Mouse (Mus musculus): ENCODE measurements around the gene Wipi1. TPM values are rescaled to one million over a fixed set of nuclear protein-coding genes. Genes with fewer than 3 reads are reported as not detected.

The Wipi1 gene
- polyA plus RNA-seq, 1 experiment = 25.2 TPM

DNA sequence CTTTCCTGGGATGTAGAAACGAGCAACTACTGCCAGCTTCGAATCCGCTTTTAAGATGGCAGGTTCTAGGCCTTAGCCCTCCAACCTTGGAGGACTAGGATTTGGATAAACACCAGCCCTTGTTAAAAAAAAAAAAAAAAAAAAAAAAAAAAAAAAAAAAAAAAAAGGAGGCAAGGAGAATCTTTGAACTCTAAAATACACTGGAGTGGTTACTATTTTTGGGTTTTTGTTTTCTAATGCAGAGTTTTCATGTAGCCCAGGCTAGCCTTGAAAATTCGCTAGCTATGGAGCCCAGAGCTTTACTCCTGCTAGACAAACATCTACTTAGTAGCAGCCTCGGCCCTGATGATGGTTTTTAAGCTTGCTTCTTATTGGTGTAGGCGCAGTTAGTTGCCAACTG lies 4.2 kb downstream of the Wipi1 start:
- Histone ChIP-seq H3K4me3 (ENCODE audit: insufficient read depth, low read depth, low read length) (no peak overlapping the region), H3K4me1 (ENCODE audit: control insufficient read depth, insufficient read depth, insufficient read length, low read length) (peaks cover 4% of the 10 kb centered on the region; the same call in 1 of the 2 replicates), H3K27ac (replicated peaks; ENCODE audit: low read depth, low read length) (no peak overlapping the region)

GRCm38 (mm10) chr11:109598778-109599570 lies 12.8 kb downstream of the Wipi1 start:
- H3K27ac ChIP-seq (replicated peaks; ENCODE audit: low read depth, low read length) = no peak overlapping the region
- H3K4me3 ChIP-seq (ENCODE audit: insufficient read depth, low read depth, low read length) = no peak overlapping the region
- H3K4me1 ChIP-seq (ENCODE audit: control insufficient read depth, insufficient read depth, insufficient read length, low read length) = no peaks in the 10 kb centered on the region

GRCm38 (mm10) chr11:109594761-109595160 lies 17.0 kb downstream of the Wipi1 start:
- H3K4me1 ChIP-seq (ENCODE audit: control insufficient read depth, insufficient read depth, insufficient read length, low read length) = no peaks in the 10 kb centered on the region
- no peak overlapping the region for H3K27ac ChIP-seq (replicated peaks; ENCODE audit: low read depth, low read length)
- H3K4me3 ChIP-seq (ENCODE audit: insufficient read depth, low read depth, low read length) = no peak overlapping the region

DNA sequence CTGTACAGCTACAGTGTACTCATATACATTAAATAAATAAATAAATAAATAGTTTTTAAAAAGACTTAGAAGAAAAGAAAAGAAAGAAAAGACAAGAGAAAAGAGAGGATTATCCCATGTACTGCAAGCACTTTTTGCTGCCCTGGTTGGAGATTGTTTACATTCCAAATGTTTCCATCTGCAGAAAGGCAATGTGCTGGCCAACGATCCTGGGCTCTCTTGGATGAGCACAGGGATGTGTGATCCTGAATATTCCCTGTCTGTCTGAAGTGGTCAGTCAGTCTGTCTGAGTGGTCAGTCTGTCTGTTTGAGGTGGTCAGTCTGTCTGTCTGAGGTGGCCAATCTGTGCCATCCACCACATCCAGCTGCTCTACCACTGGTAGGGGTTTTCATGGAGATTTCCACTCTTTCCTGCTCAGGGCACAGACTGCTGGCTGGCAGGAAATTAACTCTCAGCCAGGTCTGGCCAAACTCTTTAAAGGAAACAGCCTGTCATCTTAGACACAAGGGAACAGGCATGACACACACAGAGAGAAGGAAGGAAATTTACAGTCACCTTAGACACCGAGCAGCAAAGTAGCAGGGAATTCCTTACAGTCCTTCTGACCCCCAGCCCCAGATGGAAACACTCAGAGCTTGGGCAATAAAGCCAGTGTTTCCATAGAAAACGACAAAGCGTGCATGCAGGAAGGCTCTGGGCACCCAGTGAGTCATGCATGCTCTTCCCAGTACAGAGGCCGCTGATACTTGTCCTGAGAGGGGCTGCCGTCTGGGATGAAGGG lies 18.4 kb downstream of the Wipi1 start:
- H3K27ac ChIP-seq (replicated peaks; ENCODE audit: low read depth, low read length) = no peak overlapping the region
- no peak overlapping the region for H3K4me3 ChIP-seq (ENCODE audit: insufficient read depth, low read depth, low read length)
- no peaks in the 10 kb centered on the region for H3K4me1 ChIP-seq (ENCODE audit: control insufficient read depth, insufficient read depth, insufficient read length, low read length)

GRCm38 (mm10) chr11:109591511-109591910 lies 20.3 kb downstream of the Wipi1 start:
- H3K4me3 ChIP-seq (ENCODE audit: insufficient read depth, low read depth, low read length) = no peak overlapping the region

GRCm38 (mm10) chr11:109590012-109590411 lies 21.8 kb downstream of the Wipi1 start:
- Histone ChIP-seq H3K4me1 (ENCODE audit: control insufficient read depth, insufficient read depth, insufficient read length, low read length) (no peaks in the 10 kb centered on the region), H3K4me3 (ENCODE audit: insufficient read depth, low read depth, low read length) (no peak overlapping the region), H3K27ac (replicated peaks; ENCODE audit: low read depth, low read length) (no peak overlapping the region)

More at GRCm38 (mm10) chr11:109591511-109591910, 20.3 kb downstream of the Wipi1 start:
- no peak overlapping the region for H3K27ac ChIP-seq (replicated peaks; ENCODE audit: low read depth, low read length)
- H3K4me1 ChIP-seq (ENCODE audit: control insufficient read depth, insufficient read depth, insufficient read length, low read length) = no peaks in the 10 kb centered on the region

DNA sequence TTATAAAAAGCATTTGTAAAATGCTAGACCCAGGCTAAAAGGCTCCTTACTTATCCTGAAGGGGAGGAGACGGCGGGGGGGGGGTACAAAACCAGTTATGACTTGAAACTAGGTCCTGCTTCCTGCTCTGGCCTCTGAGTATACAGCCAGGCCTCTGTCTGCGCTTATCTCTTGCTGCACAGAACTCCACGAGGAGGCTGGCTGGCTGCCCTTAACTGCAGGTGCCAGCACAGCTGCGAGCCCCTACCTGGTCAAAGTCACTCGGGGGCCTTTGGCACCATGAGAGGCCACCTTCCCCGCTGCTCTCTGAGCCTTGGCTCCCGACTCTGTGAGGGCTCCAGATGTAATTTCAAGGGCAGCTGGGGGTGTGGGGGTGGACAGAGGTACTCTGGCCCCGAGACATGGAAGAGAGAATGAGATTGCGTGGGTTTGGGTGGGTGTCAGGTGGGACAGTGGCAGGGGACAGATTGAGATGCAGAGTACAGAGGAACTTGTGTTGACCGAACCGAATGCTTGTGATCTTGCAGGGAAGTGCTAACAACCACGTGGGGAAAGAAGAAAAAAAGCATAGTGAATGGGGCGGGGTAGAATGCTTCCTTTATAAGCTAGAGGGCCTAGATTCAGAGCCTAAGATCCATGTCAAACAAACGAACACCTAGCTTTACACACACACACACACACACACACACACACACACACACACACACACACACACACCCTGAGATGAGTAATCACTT lies 24.0 kb downstream of the Wipi1 start:
- Histone ChIP-seq H3K27ac (replicated peaks; ENCODE audit: low read depth, low read length) (no peak overlapping the region), H3K4me1 (ENCODE audit: control insufficient read depth, insufficient read depth, insufficient read length, low read length) (no peaks in the 10 kb centered on the region), H3K4me3 (ENCODE audit: insufficient read depth, low read depth, low read length) (no peak overlapping the region)

GRCm38 (mm10) chr11:109587019-109587418 lies 24.7 kb downstream of the Wipi1 start:
- H3K27ac ChIP-seq (replicated peaks; ENCODE audit: low read depth, low read length) = no peak overlapping the region
- no peak overlapping the region for H3K4me3 ChIP-seq (ENCODE audit: insufficient read depth, low read depth, low read length)

DNA sequence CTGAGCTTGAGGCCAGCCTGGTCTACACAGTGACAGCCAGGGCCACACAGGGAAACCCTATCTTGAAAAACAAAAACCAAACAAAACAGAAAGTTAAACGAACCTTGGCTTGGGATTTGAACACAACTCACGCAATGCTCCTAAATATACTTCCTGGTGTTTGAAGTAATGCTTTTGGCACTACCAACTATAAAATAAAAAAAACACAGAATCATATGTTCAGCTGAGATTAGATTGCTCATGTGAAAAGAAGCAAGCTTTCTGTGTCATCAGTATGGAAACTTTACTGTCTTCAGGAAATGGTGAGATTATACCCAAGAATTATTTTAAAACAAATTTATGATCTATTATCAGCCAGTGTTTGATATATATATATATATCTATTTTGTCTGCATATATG lies 25.3 kb downstream of the Wipi1 start:
- H3K27ac ChIP-seq (replicated peaks; ENCODE audit: low read depth, low read length) = no peak overlapping the region
- H3K4me1 ChIP-seq (ENCODE audit: control insufficient read depth, insufficient read depth, insufficient read length, low read length) = no peaks in the 10 kb centered on the region
- no peak overlapping the region for H3K4me3 ChIP-seq (ENCODE audit: insufficient read depth, low read depth, low read length)

More at GRCm38 (mm10) chr11:109587019-109587418, 24.7 kb downstream of the Wipi1 start:
- H3K4me1 ChIP-seq (ENCODE audit: control insufficient read depth, insufficient read depth, insufficient read length, low read length) = no peaks in the 10 kb centered on the region

- no peaks in the 10 kb centered on the region for H3K4me1 ChIP-seq (ENCODE audit: control insufficient read depth, insufficient read depth, insufficient read length, low read length)
- no peak overlapping the region for H3K4me3 ChIP-seq (ENCODE audit: insufficient read depth, low read depth, low read length)
- H3K27ac ChIP-seq (replicated peaks; ENCODE audit: low read depth, low read length) = no peak overlapping the region
Measured at GRCm38 (mm10) chr11:109584843-109585713, 26.7 kb downstream of the Wipi1 start.

- Histone ChIP-seq H3K4me1 (ENCODE audit: control insufficient read depth, insufficient read depth, insufficient read length, low read length) (no peaks in the 10 kb centered on the region), H3K4me3 (ENCODE audit: insufficient read depth, low read depth, low read length) (no peak overlapping the region), H3K27ac (replicated peaks; ENCODE audit: low read depth, low read length) (no peak overlapping the region)
Measured at GRCm38 (mm10) chr11:109583986-109584385, 27.8 kb downstream of the Wipi1 start.

GRCm38 (mm10) chr11:109579999-109580398 lies 31.8 kb downstream of the Wipi1 start:
- no peak overlapping the region for H3K4me3 ChIP-seq (ENCODE audit: insufficient read depth, low read depth, low read length)
- no peaks in the 10 kb centered on the region for H3K4me1 ChIP-seq (ENCODE audit: control insufficient read depth, insufficient read depth, insufficient read length, low read length)
- no peak overlapping the region for H3K27ac ChIP-seq (replicated peaks; ENCODE audit: low read depth, low read length)

DNA sequence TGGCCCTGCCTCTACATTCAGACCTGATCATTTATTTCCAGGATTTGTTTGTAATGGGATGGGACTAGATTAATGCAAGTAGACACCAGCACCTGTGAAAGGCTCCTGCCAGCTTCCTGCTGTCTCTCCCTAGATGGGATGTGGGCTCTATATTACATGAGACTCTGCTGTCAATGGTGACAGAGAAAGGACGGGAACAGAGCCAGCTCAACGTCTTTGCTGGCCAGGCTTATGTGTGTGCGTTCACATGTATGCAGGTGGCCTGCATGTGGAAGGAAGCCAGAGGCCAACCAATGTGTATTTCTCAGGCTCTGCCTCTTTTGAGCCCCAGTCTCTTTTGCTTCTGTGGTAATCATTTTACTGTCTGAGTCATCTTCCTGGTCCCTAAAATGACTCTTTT lies 33.2 kb downstream of the Wipi1 start:
- Histone ChIP-seq H3K4me3 (ENCODE audit: insufficient read depth, low read depth, low read length) (no peak overlapping the region), H3K4me1 (ENCODE audit: control insufficient read depth, insufficient read depth, insufficient read length, low read length) (no peaks in the 10 kb centered on the region), H3K27ac (replicated peaks; ENCODE audit: low read depth, low read length) (no peak overlapping the region)

DNA sequence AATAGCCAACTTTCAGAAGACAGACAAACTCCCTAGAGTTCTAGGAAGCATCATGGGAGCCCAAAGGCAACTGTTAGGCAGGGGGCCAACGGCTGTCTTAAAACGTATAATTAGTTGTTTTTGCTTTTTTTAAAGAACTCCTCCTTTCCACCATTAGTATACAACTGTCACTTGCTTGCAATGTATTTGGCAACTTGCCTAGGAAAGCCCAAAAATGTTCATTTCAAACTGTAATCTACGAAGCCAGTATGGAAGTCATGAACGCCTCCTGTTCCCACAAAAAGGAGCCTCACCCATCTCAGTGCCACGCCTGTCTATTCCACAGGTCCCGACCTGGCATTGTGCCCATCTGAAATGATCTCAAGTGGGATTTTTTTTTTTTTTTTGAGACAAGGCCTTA lies 35.9 kb downstream of the Wipi1 start:
- Histone ChIP-seq H3K27ac (replicated peaks; ENCODE audit: low read depth, low read length) (no peak overlapping the region), H3K4me3 (ENCODE audit: insufficient read depth, low read depth, low read length) (no peak overlapping the region), H3K4me1 (ENCODE audit: control insufficient read depth, insufficient read depth, insufficient read length, low read length) (no peaks in the 10 kb centered on the region)

Measured in brown adipose tissue, adult 24 weeks (tissue).